Mouse (Mus musculus) layer of hippocampus, adult 18-20 months (tissue): ENCODE results near the gene Tsc22d1. TPM values are rescaled to one million over a fixed set of nuclear protein-coding genes. Genes with fewer than 3 reads are reported as not detected.

Source experiments
- DNase-seq, 2 experiments: peaks; one replicate each; pipeline ENCODE4 v3.0.0; 2022; ENCODE audit warnings: low spot score in 2 of 2
- long read RNA-seq: library from polyadenylated mRNA; stranded (forward); transcript quantifications from one replicate; pipeline ENCODE4 v2.0.0, GENCODE M21; 2021
- total RNA-seq, 2 experiments: library from RNA; stranded (reverse); gene quantifications; 2 replicates each; pipeline ENCODE4 v1.2.3; 2021

Gene Tsc22d1
- total RNA-seq = 100 to 1,000 TPM; 533 to 545 TPM
- long read RNA-seq, full-length matches to known transcripts = 230 of 256 reads
- long read RNA-seq, partial matches to known transcripts = 11 of 256 reads
- long read RNA-seq, other reads (novel, unspliced or antisense) = 15 of 256 reads

GRCm38 (mm10) chr14:76414862-76415780 is at the start of gene Tsc22d1:
Tsc22d1 (plus strand) TSS chr14:76414961.
- peak in 1 of 2 experiments; percentile 55 for DNase-seq

- no peak for DNase-seq
Observed at GRCm38 (mm10) chr14:76373638-76374037, 41.1 kb upstream of the Tsc22d1 start.

GRCm38 (mm10) chr14:76374601-76375000 is 40.2 kb upstream of the Tsc22d1 start:
- no peak for DNase-seq

GRCm38 (mm10) chr14:76376561-76376960 is 38.2 kb upstream of the Tsc22d1 start:
- DNase-seq = no peak

GRCm38 (mm10) chr14:76379411-76379810 is 35.4 kb upstream of the Tsc22d1 start:
- no peak for DNase-seq

- no peak for DNase-seq
Observed at GRCm38 (mm10) chr14:76388025-76388424, 26.7 kb upstream of the Tsc22d1 start.

- DNase-seq = no peak
Observed at GRCm38 (mm10) chr14:76398251-76398650, 16.5 kb upstream of the Tsc22d1 start.

GRCm38 (mm10) chr14:76402574-76402973 is 12.2 kb upstream of the Tsc22d1 start:
- no peak for DNase-seq

- no peak for DNase-seq
Observed at GRCm38 (mm10) chr14:76409111-76409510, 5.7 kb upstream of the Tsc22d1 start.

- no peak for DNase-seq
Observed at GRCm38 (mm10) chr14:76413773-76414121, 1.0 kb upstream of the Tsc22d1 start.

- peak; percentile 93 to 97 for DNase-seq
Observed at GRCm38 (mm10) chr14:76414122-76414861, 469 bp upstream of the Tsc22d1 start.

GRCm38 (mm10) chr14:76415781-76416301 is 1.1 kb downstream of the Tsc22d1 start:
- peak; percentile 52 to 74 for DNase-seq

GRCm38 (mm10) chr14:76416366-76417040 is 1.7 kb downstream of the Tsc22d1 start:
- DNase-seq = no peak

- no peak for DNase-seq
Observed at GRCm38 (mm10) chr14:76417346-76417745, 2.6 kb downstream of the Tsc22d1 start.

GRCm38 (mm10) chr14:76420726-76421125 is 6.0 kb downstream of the Tsc22d1 start:
- DNase-seq = no peak

- DNase-seq = no peak
Observed at GRCm38 (mm10) chr14:76421162-76421561, 6.4 kb downstream of the Tsc22d1 start.

- no peak for DNase-seq
Observed at GRCm38 (mm10) chr14:76425422-76425821, 10.7 kb downstream of the Tsc22d1 start.

- DNase-seq = no peak
Observed at GRCm38 (mm10) chr14:76425986-76426530, 11.3 kb downstream of the Tsc22d1 start.

GRCm38 (mm10) chr14:76428855-76429254 is 14.1 kb downstream of the Tsc22d1 start:
- DNase-seq = no peak

GRCm38 (mm10) chr14:76431918-76432317 is 17.2 kb downstream of the Tsc22d1 start:
- DNase-seq = no peak

- peak; percentile 74 to 89 for DNase-seq
Observed at GRCm38 (mm10) chr14:76432369-76432768, 17.6 kb downstream of the Tsc22d1 start.
